In the genomic region with DNA sequence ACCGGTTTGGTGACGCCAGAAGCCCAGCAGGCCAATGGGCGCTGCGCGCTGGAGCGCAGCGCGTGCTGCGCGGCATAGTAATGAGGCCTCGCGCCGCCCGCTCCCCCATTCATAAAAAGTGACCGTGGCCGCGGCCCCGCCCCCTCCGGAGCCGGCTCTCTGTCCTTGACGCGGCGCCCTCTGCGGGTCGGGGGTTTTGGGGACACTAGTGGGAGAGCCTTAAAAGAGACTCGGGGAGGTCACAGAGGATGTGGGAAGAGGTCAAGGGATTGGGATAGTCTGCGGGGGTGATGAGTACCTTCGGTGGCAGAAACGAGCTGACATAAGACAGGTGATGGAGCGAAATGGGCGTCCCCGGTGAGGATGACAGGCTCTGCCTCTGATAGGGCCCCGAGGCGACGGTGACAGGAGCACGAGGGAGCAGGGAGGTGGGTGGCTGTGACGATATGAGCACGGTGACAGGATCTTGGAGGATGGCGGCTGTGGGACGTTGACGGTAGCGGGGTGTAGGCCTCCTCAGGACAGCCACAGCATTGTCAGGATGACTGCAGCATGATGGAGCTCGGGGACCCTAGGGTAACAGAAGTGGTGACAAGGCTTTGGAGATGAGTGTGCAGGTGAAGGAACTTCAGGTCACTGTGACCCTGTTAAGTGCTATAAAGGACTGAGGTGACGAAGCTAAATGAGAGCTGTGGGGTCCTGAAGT, we compare ENCODE assay signal across 7 mouse cellular contexts. TPM values are rescaled to one million over a fixed set of nuclear protein-coding genes. Genes with fewer than 3 reads are reported as not detected.
A peak's percentile ranks its signal among the peaks of the same experiment; 100 is the strongest.
DNase-seq lines count a peak whose midpoint lies in the region; ATAC-seq lines count a peak whose summit lies in the region.

No protein-coding gene starts in this region.

- H3K27ac ChIP-seq in intestine, embryonic 14.5 days (ENCODE audit: low read depth): no peak overlapping the region

- ATAC-seq in intestine, embryonic 14.5 days (replicated peaks; ENCODE audit: low FRiP score, low TSS enrichment, low read depth): peak; percentile 80
- peak; percentile 71 for ATAC-seq in megakaryocyte-erythroid progenitor cell, adult 5-6 weeks (replicated peaks; ENCODE audit: low FRiP score, low TSS enrichment, poor library complexity, severe bottlenecking)

- no peaks in the 10 kb centered on the region for H3K9me3 ChIP-seq in intestine, embryonic 14.5 days (ENCODE audit: control insufficient read depth, low read length)

- peaks cover 11% of the 10 kb centered on the region for H3K4me1 ChIP-seq in intestine, embryonic 14.5 days (replicated peaks; ENCODE audit: control insufficient read depth, insufficient read depth, low read length)

- intact Hi-C loops in left cerebral cortex, postnatal 14 days (cut with DNase I): loop anchor here (1.0 to 10.0 kb wide), 2 partner anchors 201 to 268 kb away; a partner anchor contains a TSS

- peak overlapping the region; percentile 33; the same call in 1 of the 2 replicates for H3K9ac ChIP-seq in intestine, embryonic 14.5 days (ENCODE audit: low read length)

- H3K36me3 ChIP-seq in intestine, embryonic 14.5 days (ENCODE audit: control insufficient read depth, insufficient read depth, low read length): no peaks in the 10 kb centered on the region

- 4% methylated on average over 44 of the region's 44 CpGs for WGBS in intestine, embryonic 14.5 days

- peak overlapping the region; percentile 52 for H3K4me3 ChIP-seq in intestine, embryonic 14.5 days (ENCODE audit: low read depth, low read length)

- H3K4me2 ChIP-seq in intestine, embryonic 14.5 days (ENCODE audit: low read length): peak overlapping the region; percentile 90

- peaks cover 24% of the 10 kb centered on the region for H3K27me3 ChIP-seq in intestine, embryonic 14.5 days (replicated peaks; ENCODE audit: control insufficient read depth, insufficient read depth, low read length)

- peak; percentile 84 to 91 for DNase-seq in adrenal gland, adult (ENCODE audit: inconsistent age in 2 of 2, low spot score in 1 of 2)
- peak; percentile 87 for DNase-seq in embryo, embryonic 10.5 days (ENCODE audit: low spot score)
- peak; percentile 79 for DNase-seq in gastrocnemius, postnatal 25 days
- peak; percentile 82 for DNase-seq in intestine, embryonic 14.5 days (ENCODE audit: low spot score)
- DNase-seq in left cerebral cortex, postnatal 14 days (ENCODE audit: low spot score in 2 of 2): peak; percentile 81 to 84
- peak; percentile 68 to 74 for DNase-seq in right cerebral cortex, postnatal 36 days (ENCODE audit: low spot score in 2 of 2)

RNA-seq across cellular contexts. Expression of a gene that starts 0.4 kb away (rescaled TPM):
- not detected for total RNA-seq in gastrocnemius, postnatal 25 days (2021)
- not detected in 2 replicates for polyA plus RNA-seq in intestine, embryonic 14.5 days (2014; fragmentation: Nextera tagmentation; extraction: Ambion mirVana)
- total RNA-seq in left cerebral cortex, postnatal 14 days (2021): 1 to 10 TPM; 7.4 to 10.0 TPM
- total RNA-seq in megakaryocyte-erythroid progenitor cell, adult 5-6 weeks (2014; fragmentation: Nextera tagmentation): not detected in 2 replicates
- not detected in 2 replicates for total RNA-seq in megakaryocyte-erythroid progenitor cell, adult 5-6 weeks (2017)

RNA-seq across cellular contexts. Expression of a gene that starts 0.8 kb away (rescaled TPM):
- total RNA-seq in gastrocnemius, postnatal 25 days (2021): not detected
- polyA plus RNA-seq in intestine, embryonic 14.5 days (2014; fragmentation: Nextera tagmentation; extraction: Ambion mirVana): 1.9 and 2.5 TPM in 2 replicates
- total RNA-seq in left cerebral cortex, postnatal 14 days (2021): 1 to 10 TPM; 2.4 to 4.1 TPM
- total RNA-seq in megakaryocyte-erythroid progenitor cell, adult 5-6 weeks (2014; fragmentation: Nextera tagmentation): not detected in 2 replicates
- not detected in 2 replicates for total RNA-seq in megakaryocyte-erythroid progenitor cell, adult 5-6 weeks (2017)

RNA-seq across cellular contexts. Expression of a gene that starts 27.9 kb away (rescaled TPM):
- total RNA-seq in gastrocnemius, postnatal 25 days (2021): 10 to 100 TPM in 1 of 2 experiments, 1 to 10 TPM in 1; 5.8 to 12.5 TPM
- polyA plus RNA-seq in intestine, embryonic 14.5 days (2014; fragmentation: Nextera tagmentation; extraction: Ambion mirVana): 2.8 and 3.2 TPM in 2 replicates
- total RNA-seq in left cerebral cortex, postnatal 14 days (2021): 1 to 10 TPM; 2.3 to 5.8 TPM
- 10.6 and 15.9 TPM in 2 replicates for total RNA-seq in megakaryocyte-erythroid progenitor cell, adult 5-6 weeks (2014; fragmentation: Nextera tagmentation)
- total RNA-seq in megakaryocyte-erythroid progenitor cell, adult 5-6 weeks (2017): 6.9 and 7.0 TPM in 2 replicates

RNA-seq across cellular contexts. Expression of a gene that starts 50.2 kb away (rescaled TPM):
- under 1 TPM; 0.29 to 0.36 TPM for total RNA-seq in gastrocnemius, postnatal 25 days (2021)
- polyA plus RNA-seq in intestine, embryonic 14.5 days (2014; fragmentation: Nextera tagmentation; extraction: Ambion mirVana): 1.5 and 2.2 TPM in 2 replicates
- under 1 TPM in 1 of 2 experiments, not detected in 1; 0.51 TPM for total RNA-seq in left cerebral cortex, postnatal 14 days (2021)
- total RNA-seq in megakaryocyte-erythroid progenitor cell, adult 5-6 weeks (2014; fragmentation: Nextera tagmentation): 0.44 and 1.6 TPM in 2 replicates
- total RNA-seq in megakaryocyte-erythroid progenitor cell, adult 5-6 weeks (2017): 1.9 TPM in 1 of 2 replicates, not detected in the other

Comparison
In these comparisons a context has a peak if more than half of its experiments do, and no peak if none do; other contexts are left out.
1. RNA of a gene that starts 0.4 kb away (total RNA-seq): 7.4 to 10.0 TPM in left cerebral cortex, postnatal 14 days; not detected in gastrocnemius, postnatal 25 days and not detected in megakaryocyte-erythroid progenitor cell, adult 5-6 weeks; every median in the first group is over 4 times any median in the second.
2. Peak in every context shown above with its lines, with median percentiles within 50 percentile points of each other: DNase-seq.